Mouse (Mus musculus): ENCODE data around the gene Tmem37. TPM values are rescaled to one million over a fixed set of nuclear protein-coding genes. Genes with fewer than 3 reads are reported as not detected.

The Tmem37 gene
- polyA plus RNA-seq, 1 experiment from 2014 or later: 10.4 TPM

GRCm38 (mm10) chr1:120064036-120064682 lies 9.7 kb downstream of the Tmem37 start:
- no peak for DNase-seq (ENCODE audit: low spot score)
- no peaks in the 10 kb centered on the region for H3K27me3 ChIP-seq (ENCODE audit: insufficient read depth, poor library complexity, severe bottlenecking)
- 0 out of 2 replicates have a peak, but pooled peaks cover 5% of the 10 kb centered on the region for H3K4me1 ChIP-seq (replicated peaks)
- no peaks in the 10 kb centered on the region for H3K36me3 ChIP-seq
- WGBS: 90% methylated on average over 11 of the region's 11 CpGs
- no peak overlapping the region for H3K4me3 ChIP-seq
- H3K27ac ChIP-seq: no peak overlapping the region
- no peaks in the 10 kb centered on the region for H3K9me3 ChIP-seq

- 92% methylated on average over 7 of the region's 7 CpGs for WGBS
- H3K9me3 ChIP-seq: no peaks in the 10 kb centered on the region
Observed at GRCm38 (mm10) chr1:120062231-120062630, 11.6 kb downstream of the Tmem37 start.

GRCm38 (mm10) chr1:120060687-120061086 lies 13.2 kb downstream of the Tmem37 start:
- 82% methylated on average over 5 of the region's 5 CpGs for WGBS
- no peak for DNase-seq (ENCODE audit: low spot score)
- no peak overlapping the region for H3K4me3 ChIP-seq
- no peaks in the 10 kb centered on the region for H3K9me3 ChIP-seq
- H3K27ac ChIP-seq: no peak overlapping the region
- no peaks in the 10 kb centered on the region for H3K36me3 ChIP-seq
- H3K27me3 ChIP-seq (ENCODE audit: insufficient read depth, poor library complexity, severe bottlenecking): no peaks in the 10 kb centered on the region
- peaks cover 7% of the 10 kb centered on the region; the same call in 1 of the 2 replicates for H3K4me1 ChIP-seq (replicated peaks)

More at GRCm38 (mm10) chr1:120062231-120062630, 11.6 kb downstream of the Tmem37 start:
- Histone ChIP-seq H3K27ac (no peak overlapping the region), H3K4me3 (no peak overlapping the region), H3K36me3 (no peaks in the 10 kb centered on the region), H3K27me3 (ENCODE audit: insufficient read depth, poor library complexity, severe bottlenecking) (no peaks in the 10 kb centered on the region), H3K4me1 (replicated peaks) (peaks cover 7% of the 10 kb centered on the region; the same call in 1 of the 2 replicates)
- DNase-seq (ENCODE audit: low spot score): no peak

GRCm38 (mm10) chr1:120057674-120058430 lies 16.0 kb downstream of the Tmem37 start:
- Histone ChIP-seq H3K4me3 (no peak overlapping the region), H3K27me3 (ENCODE audit: insufficient read depth, poor library complexity, severe bottlenecking) (no peaks in the 10 kb centered on the region), H3K4me1 (replicated peaks) (peaks cover 7% of the 10 kb centered on the region; the same call in 1 of the 2 replicates), H3K9me3 (no peaks in the 10 kb centered on the region), H3K27ac (no peak overlapping the region), H3K36me3 (no peaks in the 10 kb centered on the region)
- WGBS: 81% methylated on average over 8 of the region's 8 CpGs
- no peak for DNase-seq (ENCODE audit: low spot score)

GRCm38 (mm10) chr1:120057044-120057443 lies 16.8 kb downstream of the Tmem37 start:
- no peaks in the 10 kb centered on the region for H3K36me3 ChIP-seq
- H3K4me1 ChIP-seq (replicated peaks): peaks cover 7% of the 10 kb centered on the region; the same call in 1 of the 2 replicates
- 78% methylated on average over 14 of the region's 14 CpGs for WGBS
- no peaks in the 10 kb centered on the region for H3K9me3 ChIP-seq
- H3K27ac ChIP-seq: no peak overlapping the region
- no peaks in the 10 kb centered on the region for H3K27me3 ChIP-seq (ENCODE audit: insufficient read depth, poor library complexity, severe bottlenecking)
- H3K4me3 ChIP-seq: no peak overlapping the region
- DNase-seq (ENCODE audit: low spot score): no peak

GRCm38 (mm10) chr1:120056236-120056635 lies 17.6 kb downstream of the Tmem37 start:
- Histone ChIP-seq H3K36me3 (no peaks in the 10 kb centered on the region), H3K4me3 (no peak overlapping the region), H3K9me3 (no peaks in the 10 kb centered on the region), H3K4me1 (replicated peaks) (peaks cover 7% of the 10 kb centered on the region; the same call in 1 of the 2 replicates), H3K27me3 (ENCODE audit: insufficient read depth, poor library complexity, severe bottlenecking) (no peaks in the 10 kb centered on the region), H3K27ac (no peak overlapping the region)
- 63% methylated on average over 7 of the region's 7 CpGs for WGBS
- no peak for DNase-seq (ENCODE audit: low spot score)

GRCm38 (mm10) chr1:120055475-120055874 lies 18.4 kb downstream of the Tmem37 start:
- no peak for DNase-seq (ENCODE audit: low spot score)
- Histone ChIP-seq H3K36me3 (no peaks in the 10 kb centered on the region), H3K27ac (no peak overlapping the region), H3K4me1 (replicated peaks) (peaks cover 13% of the 10 kb centered on the region), H3K4me3 (no peak overlapping the region), H3K9me3 (no peaks in the 10 kb centered on the region), H3K27me3 (ENCODE audit: insufficient read depth, poor library complexity, severe bottlenecking) (no peaks in the 10 kb centered on the region)
- 89% methylated on average over 6 of the region's 6 CpGs for WGBS

- no peaks in the 10 kb centered on the region for H3K36me3 ChIP-seq
- no peaks in the 10 kb centered on the region for H3K9me3 ChIP-seq
- no peak overlapping the region for H3K4me3 ChIP-seq
- WGBS: 91% methylated on average over 6 of the region's 6 CpGs
- H3K27me3 ChIP-seq (ENCODE audit: insufficient read depth, poor library complexity, severe bottlenecking): no peaks in the 10 kb centered on the region
- H3K27ac ChIP-seq: no peak overlapping the region
- DNase-seq (ENCODE audit: low spot score): no peak
- peaks cover 13% of the 10 kb centered on the region for H3K4me1 ChIP-seq (replicated peaks)
Observed at GRCm38 (mm10) chr1:120054997-120055396, 18.9 kb downstream of the Tmem37 start.

GRCm38 (mm10) chr1:120051070-120051469 lies 22.8 kb downstream of the Tmem37 start:
- H3K4me1 ChIP-seq (replicated peaks): peaks cover 5% of the 10 kb centered on the region
- 16% methylated on average over 1 of the region's 1 CpGs for WGBS
- H3K27ac ChIP-seq: no peak overlapping the region
- no peak for DNase-seq (ENCODE audit: low spot score)
- H3K4me3 ChIP-seq: no peak overlapping the region
- no peaks in the 10 kb centered on the region for H3K36me3 ChIP-seq
- no peaks in the 10 kb centered on the region for H3K9me3 ChIP-seq
- no peaks in the 10 kb centered on the region for H3K27me3 ChIP-seq (ENCODE audit: insufficient read depth, poor library complexity, severe bottlenecking)

- no peak for DNase-seq (ENCODE audit: low spot score)
- H3K36me3 ChIP-seq: no peaks in the 10 kb centered on the region
- H3K27me3 ChIP-seq (ENCODE audit: insufficient read depth, poor library complexity, severe bottlenecking): no peaks in the 10 kb centered on the region
- H3K27ac ChIP-seq: no peak overlapping the region
- no peak overlapping the region for H3K4me3 ChIP-seq
- peaks cover 5% of the 10 kb centered on the region for H3K4me1 ChIP-seq (replicated peaks)
- H3K9me3 ChIP-seq: no peaks in the 10 kb centered on the region
Observed at GRCm38 (mm10) chr1:120047325-120047724, 26.5 kb downstream of the Tmem37 start.

- H3K36me3 ChIP-seq: no peaks in the 10 kb centered on the region
- H3K27ac ChIP-seq: no peak overlapping the region
- WGBS: 93% methylated on average over 16 of the region's 16 CpGs
- no peaks in the 10 kb centered on the region for H3K4me1 ChIP-seq (replicated peaks)
- DNase-seq (ENCODE audit: low spot score): no peak
- H3K9me3 ChIP-seq: no peaks in the 10 kb centered on the region
- H3K4me3 ChIP-seq: no peak overlapping the region
- no peaks in the 10 kb centered on the region for H3K27me3 ChIP-seq (ENCODE audit: insufficient read depth, poor library complexity, severe bottlenecking)
Observed at GRCm38 (mm10) chr1:120044584-120044983, 29.3 kb downstream of the Tmem37 start.

- no peak for DNase-seq (ENCODE audit: low spot score)
- Histone ChIP-seq H3K27ac (no peak overlapping the region), H3K4me3 (no peak overlapping the region), H3K4me1 (replicated peaks) (peaks cover 3% of the 10 kb centered on the region; the same call in 1 of the 2 replicates), H3K27me3 (ENCODE audit: insufficient read depth, poor library complexity, severe bottlenecking) (no peaks in the 10 kb centered on the region), H3K9me3 (no peaks in the 10 kb centered on the region), H3K36me3 (no peaks in the 10 kb centered on the region)
- WGBS: 67% methylated on average over 8 of the region's 8 CpGs
Observed at GRCm38 (mm10) chr1:120042421-120042820, 31.5 kb downstream of the Tmem37 start.

- no peak for DNase-seq (ENCODE audit: low spot score)
- Histone ChIP-seq H3K36me3 (no peaks in the 10 kb centered on the region), H3K27ac (no peak overlapping the region), H3K4me1 (replicated peaks) (peaks cover 3% of the 10 kb centered on the region; the same call in 1 of the 2 replicates), H3K4me3 (no peak overlapping the region), H3K9me3 (no peaks in the 10 kb centered on the region), H3K27me3 (ENCODE audit: insufficient read depth, poor library complexity, severe bottlenecking) (no peaks in the 10 kb centered on the region)
- 79% methylated on average over 9 of the region's 9 CpGs for WGBS
Observed at GRCm38 (mm10) chr1:120038594-120038993, 35.3 kb downstream of the Tmem37 start.
